Mouse (Mus musculus): ENCODE data around the gene Numbl. TPM values are rescaled to one million over a fixed set of nuclear protein-coding genes. Genes with fewer than 3 reads are reported as not detected.
A peak's percentile ranks its signal among the peaks of the same experiment; 100 is the strongest.

Numbl gene
- polyA plus RNA-seq (2014; fragmentation: Nextera tagmentation; extraction: Ambion mirVana): 7.3 and 9.0 TPM in 2 replicates

- Histone ChIP-seq H3K9me3 (ENCODE audit: control insufficient read depth, low read length) (no peaks in the 10 kb centered on the region), H3K36me3 (ENCODE audit: control insufficient read depth, insufficient read depth, low read length) (peaks cover 2% of the 10 kb centered on the region), H3K9ac (ENCODE audit: low read length) (peak within 1 kb of the TSS; percentile 85), H3K27me3 (ENCODE audit: control insufficient read depth, insufficient read depth, low read length) (no peaks in the 10 kb centered on the region), H3K4me3 (ENCODE audit: low read depth, low read length) (peak within 1 kb of the TSS; percentile 63), H3K27ac (replicated peaks; ENCODE audit: low read depth, low read length) (peak within 1 kb of the TSS; percentile 47; the same call in 1 of the 2 replicates), H3K4me1 (ENCODE audit: control insufficient read depth, insufficient read depth, low read length) (peaks cover 19% of the 10 kb centered on the region), H3K4me2 (ENCODE audit: low read depth, severe bottlenecking) (peak within 1 kb of the TSS; percentile 69)
- ATAC-seq (ENCODE audit: insufficient number of reproducible peaks, low FRiP score, low TSS enrichment, low read depth): peak; percentile 83
- WGBS: 1% methylated on average over 39 of the region's 47 CpGs
- DNase-seq (ENCODE audit: low spot score): peak; percentile 96
These were observed at the start of gene Numbl for GRCm38 (mm10) chr7:27258205-27258899. Gene Numbl (plus strand): TSS chr7:27258433.

GRCm38 (mm10) chr7:27212626-27213025, 45.6 kb upstream of the Numbl start:
- H3K4me1 ChIP-seq (ENCODE audit: control insufficient read depth, insufficient read depth, low read length): no peaks in the 10 kb centered on the region
- no peaks in the 10 kb centered on the region for H3K27me3 ChIP-seq (ENCODE audit: control insufficient read depth, insufficient read depth, low read length)
- 88% methylated on average over 2 of the region's 2 CpGs for WGBS
- DNase-seq (ENCODE audit: low spot score) (no peak), ATAC-seq (ENCODE audit: insufficient number of reproducible peaks, low FRiP score, low TSS enrichment, low read depth) (no peak)
- peaks cover 12% of the 10 kb centered on the region for H3K36me3 ChIP-seq (ENCODE audit: control insufficient read depth, insufficient read depth, low read length)
- H3K9me3 ChIP-seq (ENCODE audit: control insufficient read depth, low read length): no peaks in the 10 kb centered on the region; the same call in 1 of the 2 replicates
- no peak overlapping the region for H3K27ac ChIP-seq (replicated peaks; ENCODE audit: low read depth, low read length)
- no peak overlapping the region for H3K9ac ChIP-seq (ENCODE audit: low read length)
- no peak overlapping the region for H3K4me2 ChIP-seq (ENCODE audit: low read depth, severe bottlenecking)
- no peak overlapping the region for H3K4me3 ChIP-seq (ENCODE audit: low read depth, low read length)

GRCm38 (mm10) chr7:27218586-27218985, 39.6 kb upstream of the Numbl start:
- H3K9me3 ChIP-seq (ENCODE audit: control insufficient read depth, low read length): no peaks in the 10 kb centered on the region; the same call in 1 of the 2 replicates
- no peaks in the 10 kb centered on the region for H3K36me3 ChIP-seq (ENCODE audit: control insufficient read depth, insufficient read depth, low read length)
- no peaks in the 10 kb centered on the region for H3K4me1 ChIP-seq (ENCODE audit: control insufficient read depth, insufficient read depth, low read length)
- ATAC-seq (ENCODE audit: insufficient number of reproducible peaks, low FRiP score, low TSS enrichment, low read depth) (no peak), DNase-seq (ENCODE audit: low spot score) (no peak)
- H3K4me2 ChIP-seq (ENCODE audit: low read depth, severe bottlenecking): no peak overlapping the region
- WGBS: 76% methylated on average over 7 of the region's 7 CpGs
- no peak overlapping the region for H3K4me3 ChIP-seq (ENCODE audit: low read depth, low read length)
- H3K9ac ChIP-seq (ENCODE audit: low read length): no peak overlapping the region
- no peak overlapping the region for H3K27ac ChIP-seq (replicated peaks; ENCODE audit: low read depth, low read length)
- H3K27me3 ChIP-seq (ENCODE audit: control insufficient read depth, insufficient read depth, low read length): no peaks in the 10 kb centered on the region

- Histone ChIP-seq H3K36me3 (ENCODE audit: control insufficient read depth, insufficient read depth, low read length) (no peaks in the 10 kb centered on the region), H3K27me3 (ENCODE audit: control insufficient read depth, insufficient read depth, low read length) (no peaks in the 10 kb centered on the region), H3K9ac (ENCODE audit: low read length) (no peak overlapping the region), H3K27ac (replicated peaks; ENCODE audit: low read depth, low read length) (no peak overlapping the region), H3K9me3 (ENCODE audit: control insufficient read depth, low read length) (no peaks in the 10 kb centered on the region; the same call in 1 of the 2 replicates), H3K4me2 (ENCODE audit: low read depth, severe bottlenecking) (no peak overlapping the region), H3K4me3 (ENCODE audit: low read depth, low read length) (no peak overlapping the region), H3K4me1 (ENCODE audit: control insufficient read depth, insufficient read depth, low read length) (no peaks in the 10 kb centered on the region)
- 77% methylated on average over 11 of the region's 11 CpGs for WGBS
- DNase-seq (ENCODE audit: low spot score): no peak
- ATAC-seq (ENCODE audit: insufficient number of reproducible peaks, low FRiP score, low TSS enrichment, low read depth): no peak
These were observed 38.3 kb upstream of the Numbl start for GRCm38 (mm10) chr7:27219937-27220336.

GRCm38 (mm10) chr7:27221939-27222338, 36.3 kb upstream of the Numbl start:
- ATAC-seq (ENCODE audit: insufficient number of reproducible peaks, low FRiP score, low TSS enrichment, low read depth): no peak
- H3K36me3 ChIP-seq (ENCODE audit: control insufficient read depth, insufficient read depth, low read length): no peaks in the 10 kb centered on the region
- no peaks in the 10 kb centered on the region for H3K27me3 ChIP-seq (ENCODE audit: control insufficient read depth, insufficient read depth, low read length)
- H3K4me3 ChIP-seq (ENCODE audit: low read depth, low read length): no peak overlapping the region
- 85% methylated on average over 6 of the region's 6 CpGs for WGBS
- no peak overlapping the region for H3K4me2 ChIP-seq (ENCODE audit: low read depth, severe bottlenecking)
- no peaks in the 10 kb centered on the region; the same call in 1 of the 2 replicates for H3K9me3 ChIP-seq (ENCODE audit: control insufficient read depth, low read length)
- no peak overlapping the region for H3K27ac ChIP-seq (replicated peaks; ENCODE audit: low read depth, low read length)
- peaks cover 11% of the 10 kb centered on the region for H3K4me1 ChIP-seq (ENCODE audit: control insufficient read depth, insufficient read depth, low read length)
- H3K9ac ChIP-seq (ENCODE audit: low read length): no peak overlapping the region
- DNase-seq (ENCODE audit: low spot score): no peak

- Histone ChIP-seq H3K9ac (ENCODE audit: low read length) (no peak overlapping the region), H3K4me1 (ENCODE audit: control insufficient read depth, insufficient read depth, low read length) (peaks cover 16% of the 10 kb centered on the region), H3K27ac (replicated peaks; ENCODE audit: low read depth, low read length) (no peak overlapping the region), H3K4me2 (ENCODE audit: low read depth, severe bottlenecking) (no peak overlapping the region), H3K27me3 (ENCODE audit: control insufficient read depth, insufficient read depth, low read length) (no peaks in the 10 kb centered on the region), H3K36me3 (ENCODE audit: control insufficient read depth, insufficient read depth, low read length) (no peaks in the 10 kb centered on the region), H3K9me3 (ENCODE audit: control insufficient read depth, low read length) (no peaks in the 10 kb centered on the region), H3K4me3 (ENCODE audit: low read depth, low read length) (no peak overlapping the region)
- 78% methylated on average over 1 of the region's 1 CpGs for WGBS
- ATAC-seq (ENCODE audit: insufficient number of reproducible peaks, low FRiP score, low TSS enrichment, low read depth) (no peak), DNase-seq (ENCODE audit: low spot score) (no peak)
These were observed 35.7 kb upstream of the Numbl start for GRCm38 (mm10) chr7:27222538-27222937.

GRCm38 (mm10) chr7:27224877-27225575, 33.2 kb upstream of the Numbl start:
- Histone ChIP-seq H3K4me1 (ENCODE audit: control insufficient read depth, insufficient read depth, low read length) (peaks cover 20% of the 10 kb centered on the region), H3K9me3 (ENCODE audit: control insufficient read depth, low read length) (no peaks in the 10 kb centered on the region), H3K4me2 (ENCODE audit: low read depth, severe bottlenecking) (no peak overlapping the region; the same call in 1 of the 2 replicates), H3K36me3 (ENCODE audit: control insufficient read depth, insufficient read depth, low read length) (no peaks in the 10 kb centered on the region), H3K9ac (ENCODE audit: low read length) (peak overlapping the region; percentile 28; the same call in 1 of the 2 replicates), H3K4me3 (ENCODE audit: low read depth, low read length) (no peak overlapping the region), H3K27me3 (ENCODE audit: control insufficient read depth, insufficient read depth, low read length) (no peaks in the 10 kb centered on the region), H3K27ac (replicated peaks; ENCODE audit: low read depth, low read length) (no peak overlapping the region)
- 75% methylated on average over 11 of the region's 11 CpGs for WGBS
- ATAC-seq (ENCODE audit: insufficient number of reproducible peaks, low FRiP score, low TSS enrichment, low read depth) (no peak), DNase-seq (ENCODE audit: low spot score) (peak; percentile 24)

GRCm38 (mm10) chr7:27227276-27227675, 31.0 kb upstream of the Numbl start:
- 33% methylated on average over 9 of the region's 9 CpGs for WGBS
- Histone ChIP-seq H3K4me1 (ENCODE audit: control insufficient read depth, insufficient read depth, low read length) (peaks cover 20% of the 10 kb centered on the region), H3K4me3 (ENCODE audit: low read depth, low read length) (peak overlapping the region; percentile 83), H3K9me3 (ENCODE audit: control insufficient read depth, low read length) (no peaks in the 10 kb centered on the region), H3K4me2 (ENCODE audit: low read depth, severe bottlenecking) (peak overlapping the region; percentile 80), H3K9ac (ENCODE audit: low read length) (peak overlapping the region; percentile 48; the same call in 1 of the 2 replicates), H3K36me3 (ENCODE audit: control insufficient read depth, insufficient read depth, low read length) (no peaks in the 10 kb centered on the region), H3K27ac (replicated peaks; ENCODE audit: low read depth, low read length) (no peak overlapping the region), H3K27me3 (ENCODE audit: control insufficient read depth, insufficient read depth, low read length) (no peaks in the 10 kb centered on the region)
- ATAC-seq (ENCODE audit: insufficient number of reproducible peaks, low FRiP score, low TSS enrichment, low read depth) (no peak), DNase-seq (ENCODE audit: low spot score) (no peak)
